Mouse (Mus musculus): Measurements from ENCODE around the gene Ifnar1.
"Not testable (repeated sequence)": the region's sequence is repeated elsewhere in the genome, so short reads cannot be mapped to it uniquely, and the experiment has no call there.

Gene Ifnar1

DNA sequence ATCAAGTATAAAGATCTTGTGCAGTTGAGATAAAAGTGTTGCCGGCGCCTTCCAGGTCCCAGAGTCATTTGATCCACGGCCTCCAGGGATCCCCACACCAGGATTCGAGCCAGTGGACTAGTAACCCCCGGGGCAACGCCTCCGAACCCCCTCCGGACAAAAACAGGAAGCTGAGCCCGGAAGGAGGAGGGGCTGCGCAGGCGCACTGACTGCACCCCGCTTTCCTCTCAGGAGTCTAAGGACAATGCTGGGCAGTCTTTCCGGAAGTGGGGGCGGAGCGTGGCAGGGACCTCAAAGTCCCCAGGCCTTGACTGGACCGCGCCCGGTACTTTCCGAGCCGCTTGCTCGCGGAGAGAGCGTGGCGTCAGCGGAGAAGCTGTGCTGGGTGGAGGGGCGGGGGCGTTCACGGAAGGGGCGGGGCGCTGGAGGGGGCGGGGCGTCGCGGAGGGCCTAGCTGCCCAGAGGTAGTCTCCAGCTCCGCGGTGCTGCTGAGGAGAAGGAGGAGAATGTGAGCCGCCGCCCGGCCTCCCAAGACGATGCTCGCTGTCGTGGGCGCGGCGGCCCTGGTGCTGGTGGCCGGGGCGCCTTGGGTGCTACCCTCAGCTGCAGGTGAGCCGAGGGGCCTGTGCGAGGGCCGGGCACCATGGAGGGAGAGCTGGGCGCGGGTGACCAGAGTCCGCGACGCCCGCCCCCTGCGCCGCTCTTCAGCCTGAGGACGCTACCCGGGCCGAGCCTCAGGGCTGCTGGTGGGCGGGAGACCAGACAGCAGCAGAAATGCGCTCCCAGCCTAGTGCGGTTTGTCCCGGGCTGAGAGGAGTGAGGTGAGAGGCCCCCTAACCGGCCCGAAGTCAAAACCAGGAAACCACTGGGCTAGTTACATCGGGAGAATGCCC, at the start of gene Ifnar1:
Gene Ifnar1 (plus strand): TSS at position 431 of the 893 bp plus-strand sequence.
- peak; percentile 99 for DNase-seq (ENCODE audit: low read depth, low spot score)

DNA sequence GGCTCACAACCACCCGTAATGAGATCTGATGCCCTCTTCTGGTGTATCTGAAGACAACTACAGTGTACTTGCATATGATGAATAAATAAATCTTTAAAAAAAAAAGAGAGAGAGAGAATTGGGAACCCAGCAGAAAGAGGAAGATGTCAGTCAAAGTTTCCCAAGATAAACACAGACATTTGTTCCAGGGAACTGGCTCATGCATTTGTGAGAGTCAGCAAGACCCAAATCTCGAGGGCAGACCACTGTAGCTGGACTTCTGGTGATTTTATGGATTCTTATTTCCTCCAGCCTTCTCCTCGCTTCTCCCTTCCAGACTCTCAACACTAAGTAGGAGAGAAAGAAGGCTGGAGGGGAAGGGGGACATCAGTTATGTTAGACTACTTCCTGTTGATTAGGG, 47.0 kb upstream of the Ifnar1 start:
- no peak for DNase-seq (ENCODE audit: low read depth, low spot score)

DNA sequence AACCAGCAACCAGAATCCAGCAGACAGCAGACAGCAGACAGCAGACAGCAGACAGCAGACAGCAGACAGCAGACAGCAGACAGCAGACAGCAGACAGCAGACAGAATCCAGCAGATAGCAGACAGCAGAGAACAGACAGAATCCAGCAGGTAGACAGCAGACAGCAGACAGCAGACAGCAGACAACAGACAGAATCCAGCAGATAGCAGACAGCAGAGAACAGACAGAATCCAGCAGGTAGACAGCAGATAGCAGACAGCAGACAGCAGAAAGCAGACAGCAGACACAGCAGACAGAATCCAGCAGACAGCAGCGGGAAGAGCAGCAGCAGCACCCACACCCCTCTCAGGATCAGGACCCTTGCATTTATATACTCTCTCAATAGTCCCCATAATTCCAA, 46.4 kb upstream of the Ifnar1 start:
- DNase-seq (ENCODE audit: low read depth, low spot score): not testable (repeated sequence)

DNA sequence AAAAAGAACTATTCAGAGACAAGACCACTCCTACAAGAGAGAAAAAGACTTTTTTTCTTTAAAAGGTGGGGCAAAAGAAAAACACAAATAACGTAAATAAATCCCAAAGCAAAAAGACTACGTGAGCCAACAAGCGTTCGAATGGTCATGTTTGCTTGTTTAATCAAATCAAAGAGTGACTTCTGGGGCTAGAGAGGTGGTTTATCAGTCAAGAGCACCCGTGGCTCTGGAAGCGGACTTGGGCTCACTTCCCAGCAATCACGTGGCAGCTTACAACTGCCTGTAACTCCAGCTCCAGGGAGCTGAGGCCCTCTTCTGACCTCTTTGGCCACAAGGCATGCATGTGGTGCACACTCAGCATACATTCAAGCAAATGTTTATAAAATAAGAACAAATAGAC, 43.7 kb upstream of the Ifnar1 start:
- DNase-seq (ENCODE audit: low read depth, low spot score): no peak

DNA sequence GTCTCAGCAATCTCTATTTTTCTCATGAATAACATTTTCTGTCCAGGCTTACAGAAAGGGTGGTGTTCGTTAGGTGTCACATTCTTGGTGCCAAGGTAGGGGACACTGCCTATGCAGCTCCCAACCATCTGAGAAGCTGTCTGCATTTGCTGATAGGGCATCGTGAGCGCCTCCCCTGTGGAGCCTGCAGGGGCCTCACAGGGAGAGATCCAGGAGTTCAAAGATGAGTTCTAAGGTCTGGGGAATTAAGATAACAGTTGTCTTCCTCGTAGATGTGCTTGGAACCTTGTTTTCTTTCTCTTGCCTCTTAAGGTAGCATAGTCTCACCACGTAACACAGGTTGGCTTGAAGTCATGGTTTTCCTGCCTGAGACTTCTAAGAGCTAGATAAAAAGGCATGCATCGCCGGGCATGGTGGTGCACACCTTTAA, 43.2 kb upstream of the Ifnar1 start:
- DNase-seq (ENCODE audit: low read depth, low spot score): no peak

DNA sequence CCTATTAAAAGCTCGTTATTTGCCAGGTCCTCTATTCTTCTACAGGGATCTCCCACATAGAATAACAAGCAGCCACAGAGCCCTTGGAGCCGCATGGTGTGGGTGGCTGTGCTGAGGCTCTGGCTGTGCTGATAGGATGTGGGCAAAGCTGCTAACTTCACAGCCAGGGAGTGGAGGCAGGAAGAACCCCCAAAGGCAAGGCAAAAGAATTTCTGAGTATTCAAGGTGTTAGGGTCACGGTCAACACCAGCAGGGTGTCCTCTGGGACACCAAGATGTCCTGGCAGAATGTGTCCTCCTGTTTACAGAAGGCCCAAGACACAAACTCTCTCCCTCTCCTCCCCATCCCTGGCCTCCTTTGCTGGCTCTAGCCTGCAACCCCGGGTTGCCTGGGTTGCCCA, 42.6 kb upstream of the Ifnar1 start:
- DNase-seq (ENCODE audit: low read depth, low spot score): no peak

DNA sequence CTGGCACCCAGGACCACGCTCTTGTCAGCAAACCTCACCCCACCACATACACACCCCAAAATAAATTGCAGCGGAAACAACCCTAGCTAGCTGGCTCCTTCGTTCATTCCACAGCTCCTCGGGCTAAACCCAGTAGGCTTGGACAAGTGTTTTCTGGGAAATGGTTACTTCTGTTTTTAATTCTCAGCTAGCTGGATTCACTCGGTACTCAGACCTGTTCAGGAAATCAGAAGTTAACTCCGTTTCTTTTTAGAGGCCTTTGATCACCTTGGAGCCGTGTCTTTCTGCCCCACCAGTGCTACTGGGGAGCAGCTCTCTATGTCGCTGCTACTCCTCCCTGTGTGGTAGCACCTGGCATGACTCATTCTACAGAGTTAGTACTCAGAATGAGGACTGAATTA, 41.8 kb upstream of the Ifnar1 start:
- no peak for DNase-seq (ENCODE audit: low read depth, low spot score)

DNA sequence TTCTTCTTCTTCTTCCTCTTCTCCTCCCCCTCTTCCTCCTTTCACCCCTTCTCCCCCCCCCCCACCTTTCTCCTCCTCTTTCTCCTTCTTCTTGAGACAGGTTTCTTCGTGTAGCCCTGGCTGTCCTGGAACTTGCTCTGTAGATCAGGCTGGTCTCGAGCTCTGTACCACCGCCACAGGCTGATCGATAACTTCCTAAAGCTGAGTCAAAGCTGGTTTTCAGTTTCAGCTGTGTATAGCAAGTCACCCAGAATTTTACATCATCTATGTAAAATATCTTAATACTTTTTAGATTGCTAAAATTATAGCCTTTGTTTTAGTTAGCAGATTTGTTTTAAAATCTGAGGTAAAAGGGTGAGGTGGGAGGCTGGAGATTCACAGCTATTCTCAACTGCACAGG, 40.2 kb upstream of the Ifnar1 start:
- DNase-seq (ENCODE audit: low read depth, low spot score): no peak

DNA sequence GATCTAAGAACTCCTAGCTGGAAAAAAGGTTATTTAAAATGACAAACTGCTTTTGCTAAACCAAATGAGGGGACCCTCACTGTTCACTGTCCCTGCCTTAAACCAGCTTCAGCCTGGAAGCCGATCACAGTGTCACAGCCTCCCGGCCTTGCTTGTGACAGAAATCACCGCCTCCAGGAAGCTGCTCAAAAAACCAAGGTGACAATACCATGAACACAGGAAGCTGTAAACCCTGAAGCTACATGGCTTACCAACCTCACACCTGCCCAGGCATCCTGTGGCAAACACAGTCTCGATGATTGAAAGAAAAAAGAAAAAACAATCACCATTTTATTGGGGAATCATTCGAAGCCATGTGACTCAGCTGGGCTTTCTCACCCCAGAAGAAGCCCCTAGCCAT, 39.5 kb upstream of the Ifnar1 start:
- DNase-seq (ENCODE audit: low read depth, low spot score): no peak

DNA sequence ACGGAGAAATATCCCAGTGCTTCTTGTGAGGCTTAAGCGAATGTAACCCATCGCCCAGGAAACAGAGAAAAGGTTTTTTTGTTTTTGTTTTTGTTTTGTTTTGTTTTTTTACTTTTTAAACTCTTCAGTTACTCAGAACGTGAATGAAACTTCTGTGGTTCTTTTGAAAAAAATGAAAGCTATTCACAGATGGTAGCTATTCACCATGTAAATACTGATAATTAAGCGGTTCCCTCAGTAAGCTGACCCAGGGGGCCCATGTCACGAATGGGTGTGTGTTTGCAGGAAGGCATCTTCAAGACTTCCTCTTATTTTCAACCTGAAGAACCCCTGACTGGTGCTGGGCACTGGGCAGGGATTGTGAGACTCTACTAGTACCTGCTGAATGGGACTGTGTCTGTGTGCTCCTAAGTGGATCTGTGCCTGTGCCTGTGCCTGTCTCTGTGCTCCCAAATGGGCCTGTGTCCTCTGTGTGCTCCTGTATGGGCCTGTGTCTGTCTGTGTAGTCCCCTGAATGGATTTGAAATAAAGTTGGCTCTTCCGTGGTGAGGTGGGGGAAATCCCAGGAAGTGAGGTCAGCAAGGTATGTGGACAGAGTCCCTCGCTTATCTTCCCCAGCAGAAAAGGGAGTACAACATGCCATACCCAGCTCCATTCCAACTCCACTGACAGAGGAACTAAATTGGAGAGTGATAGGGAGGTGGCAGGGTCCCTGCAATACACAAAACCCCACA, 38.1 kb upstream of the Ifnar1 start:
- no peak for DNase-seq (ENCODE audit: low read depth, low spot score)

DNA sequence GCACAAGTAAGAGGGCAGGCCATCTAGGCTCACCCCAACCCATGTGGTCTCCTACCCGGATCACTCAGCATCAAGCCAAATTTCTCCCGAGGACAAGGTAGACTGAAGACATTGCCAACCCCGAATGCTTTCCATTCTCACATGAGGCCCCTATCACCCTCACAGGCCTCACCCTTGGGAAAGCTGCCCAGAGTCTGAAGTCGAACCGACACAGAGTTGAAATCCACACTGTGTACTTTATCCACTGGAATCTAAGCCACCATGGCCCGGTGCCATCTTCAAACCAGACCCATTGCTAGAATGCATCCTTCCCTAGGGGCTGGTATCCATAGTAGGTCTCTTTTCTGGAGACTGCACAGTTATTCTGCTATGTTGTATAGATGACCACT, 37.5 kb upstream of the Ifnar1 start:
- no peak for DNase-seq (ENCODE audit: low read depth, low spot score)

DNA sequence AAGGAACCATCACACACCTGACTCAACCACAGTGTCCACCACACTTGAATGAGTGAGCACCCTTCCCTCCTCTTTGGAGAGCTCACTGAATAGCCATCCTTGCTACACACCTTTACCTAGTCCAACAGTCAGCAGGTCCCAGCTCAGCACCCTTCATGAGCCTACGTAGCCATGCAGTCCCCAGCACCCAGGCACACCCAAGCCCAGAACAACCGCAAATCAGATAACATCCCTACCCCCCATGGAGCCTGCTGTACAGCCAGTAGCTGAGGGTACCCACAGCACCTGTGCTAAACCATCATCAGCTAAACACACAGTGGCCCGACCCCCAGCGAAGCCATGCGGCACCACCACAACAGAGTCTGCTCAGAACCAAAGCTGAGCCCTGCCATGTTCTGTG, 37.0 kb upstream of the Ifnar1 start:
- DNase-seq (ENCODE audit: low read depth, low spot score): no peak

DNA sequence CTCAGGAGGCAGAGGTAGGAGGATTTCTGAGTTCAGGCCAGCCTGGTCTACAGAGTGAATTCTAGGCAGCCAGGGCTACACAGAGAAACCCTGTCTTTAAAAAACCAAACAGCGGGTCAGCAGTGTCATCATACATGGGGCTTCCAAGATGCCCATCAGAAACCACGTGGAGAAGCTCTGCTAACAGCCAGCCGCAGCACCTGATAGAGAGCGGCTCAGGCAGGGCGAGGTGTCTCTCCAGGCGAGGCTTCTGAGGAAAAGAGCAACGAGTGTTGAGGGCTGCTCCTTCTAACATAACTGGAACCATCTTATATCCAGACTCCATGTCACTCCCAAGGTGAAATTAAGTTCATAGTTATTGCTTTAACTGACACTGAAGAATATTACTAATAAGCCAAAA, 36.1 kb upstream of the Ifnar1 start:
- DNase-seq (ENCODE audit: low read depth, low spot score): no peak

DNA sequence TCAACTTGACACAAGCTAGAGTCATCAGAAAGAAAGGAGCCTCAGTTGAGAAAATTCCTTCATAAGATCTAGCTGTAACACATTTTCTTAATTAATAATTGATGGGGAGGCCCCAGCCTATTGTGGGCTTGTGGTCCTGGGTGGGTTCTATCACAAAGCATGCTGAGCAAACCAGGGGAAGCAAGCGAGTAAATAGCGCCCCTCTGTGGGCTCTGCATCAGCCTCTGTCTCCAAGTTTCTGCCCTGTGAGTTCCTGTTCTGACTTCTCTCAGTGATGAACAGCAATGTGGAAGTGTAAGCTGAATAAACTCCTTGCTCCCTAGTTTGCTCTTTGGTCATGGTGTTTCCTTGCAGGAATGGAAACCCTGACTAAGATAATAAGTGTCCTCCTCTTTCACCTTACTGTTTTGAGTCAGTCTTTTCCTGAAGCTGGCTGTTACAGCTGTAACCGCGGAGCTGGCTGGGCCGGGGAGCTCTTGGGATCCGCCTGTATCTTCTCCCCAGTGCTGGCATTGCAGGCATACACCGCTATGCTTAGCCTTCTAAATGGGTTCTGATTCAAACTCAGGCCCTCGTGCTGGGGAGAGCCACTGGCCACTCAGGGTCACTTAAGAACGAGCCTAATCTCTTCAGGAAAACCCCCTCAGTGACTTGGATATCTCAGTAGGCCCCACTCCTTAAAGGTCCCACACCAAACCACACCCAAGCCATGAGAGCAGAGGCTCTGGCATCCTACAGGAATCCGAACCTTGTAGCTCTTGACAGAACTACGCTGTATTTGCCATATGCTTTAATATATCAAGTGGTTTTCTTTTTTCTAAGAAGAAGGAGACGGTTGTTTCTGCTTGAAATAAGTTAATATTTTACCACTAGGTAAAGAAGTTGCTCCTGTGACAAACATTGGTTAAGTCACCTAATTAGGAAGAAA, 34.6 kb upstream of the Ifnar1 start:
- no peak for DNase-seq (ENCODE audit: low read depth, low spot score)

DNA sequence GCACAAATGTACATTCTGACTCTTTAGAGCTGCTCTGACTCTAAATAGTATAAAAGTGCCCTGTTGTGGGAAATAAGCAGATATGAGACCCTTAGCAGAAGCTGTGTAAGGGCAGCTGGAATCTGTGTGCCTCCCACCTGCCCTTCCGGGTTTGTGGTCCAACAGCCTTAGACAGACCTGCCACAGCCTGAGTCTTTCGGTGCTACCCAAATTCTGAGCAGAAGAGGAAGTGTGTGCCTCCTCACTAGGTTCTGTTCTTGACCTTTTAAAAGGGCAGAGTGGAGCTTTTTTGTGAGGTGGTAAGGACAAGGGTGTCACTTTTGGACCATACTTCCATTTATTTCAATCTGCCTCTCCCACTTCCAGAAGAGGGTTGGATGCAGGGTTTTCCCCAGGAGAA, 33.1 kb upstream of the Ifnar1 start:
- DNase-seq (ENCODE audit: low read depth, low spot score): no peak

DNA sequence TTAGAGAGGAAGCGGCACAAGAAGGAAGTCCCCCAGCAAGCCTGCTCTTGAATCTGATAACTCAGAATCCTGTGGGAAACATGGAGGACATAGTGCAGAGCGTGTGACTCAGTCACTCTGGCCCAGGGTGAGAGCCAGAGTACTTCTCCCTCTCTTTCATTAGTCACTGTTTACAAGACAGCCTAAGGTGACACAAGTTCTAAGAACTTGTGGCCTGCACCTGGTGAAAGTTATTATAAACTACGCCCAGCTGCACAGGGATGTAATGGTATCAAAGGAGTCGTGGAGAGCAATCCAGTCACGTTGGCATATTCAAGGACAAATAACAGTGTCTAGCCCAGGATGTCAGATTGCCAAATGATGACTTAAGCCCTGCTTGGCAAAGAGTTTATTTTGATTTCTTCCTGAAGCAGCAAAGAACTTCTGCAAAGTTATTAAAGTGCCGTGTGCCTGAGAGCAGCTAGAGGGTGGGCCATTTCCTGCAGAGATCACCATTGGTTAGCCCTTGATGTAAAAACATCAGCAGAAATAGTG, 32.6 kb upstream of the Ifnar1 start:
- no peak for DNase-seq (ENCODE audit: low read depth, low spot score)

DNA sequence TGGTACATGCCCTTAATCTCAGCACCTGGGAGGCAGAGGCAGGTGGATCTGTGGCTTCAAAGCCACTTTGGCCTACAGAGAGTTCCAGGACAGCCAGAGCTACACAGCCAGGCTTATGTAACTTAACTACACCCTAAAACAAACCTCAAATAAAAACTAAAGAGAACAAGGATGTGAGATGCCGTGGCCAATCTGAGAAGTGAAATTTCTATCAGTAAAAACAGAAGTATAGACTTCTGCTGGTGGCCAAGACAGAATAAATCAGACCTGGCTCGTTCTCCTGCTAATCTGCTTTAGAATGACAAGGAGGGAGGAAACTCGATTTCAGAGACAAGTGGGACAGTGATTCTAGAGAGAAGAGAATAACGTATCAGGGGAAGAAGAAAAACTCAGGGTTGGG, 29.2 kb upstream of the Ifnar1 start:
- DNase-seq (ENCODE audit: low read depth, low spot score): no peak

DNA sequence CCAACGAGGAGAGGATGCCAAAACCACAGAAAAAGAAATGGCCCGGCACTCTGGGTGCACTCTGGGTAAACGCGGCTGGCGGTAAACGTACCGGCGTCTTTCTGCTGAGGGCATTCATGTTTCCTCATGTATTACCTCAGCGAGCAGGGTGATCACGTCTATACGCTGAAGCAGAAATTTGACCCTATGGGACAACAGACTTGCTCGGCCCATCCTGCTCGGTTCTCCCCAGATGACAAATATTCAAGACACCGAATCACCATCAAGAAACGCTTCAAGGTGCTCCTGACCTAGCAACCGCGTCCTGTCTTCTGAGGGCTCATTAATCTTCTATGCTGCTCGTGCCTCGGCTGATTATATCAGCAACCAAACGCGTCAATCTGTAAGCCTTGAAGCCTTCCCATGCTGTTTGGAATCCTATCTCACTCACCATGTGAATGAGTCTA, 26.7 kb upstream of the Ifnar1 start:
- DNase-seq (ENCODE audit: low read depth, low spot score): no peak

DNA sequence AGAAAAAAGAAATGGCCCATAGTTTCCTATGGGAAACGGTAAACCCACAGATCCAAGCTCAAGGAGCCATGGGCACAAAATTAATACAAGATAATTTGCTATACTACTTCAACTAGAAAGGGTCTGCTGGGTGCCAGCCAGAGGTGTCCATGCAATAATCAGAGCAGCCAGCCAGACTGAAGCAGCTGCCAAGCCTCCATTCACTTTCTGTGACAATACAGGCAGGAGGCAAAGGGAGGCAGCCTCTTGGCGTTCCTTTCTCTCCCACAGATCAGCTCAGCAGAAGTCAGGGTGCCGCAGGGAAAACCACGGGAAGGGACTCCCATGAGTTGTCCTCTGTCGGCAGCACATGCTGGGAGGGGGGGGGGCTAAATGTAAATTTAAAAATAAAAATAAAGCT, 26.1 kb upstream of the Ifnar1 start:
- no peak for DNase-seq (ENCODE audit: low read depth, low spot score)

DNA sequence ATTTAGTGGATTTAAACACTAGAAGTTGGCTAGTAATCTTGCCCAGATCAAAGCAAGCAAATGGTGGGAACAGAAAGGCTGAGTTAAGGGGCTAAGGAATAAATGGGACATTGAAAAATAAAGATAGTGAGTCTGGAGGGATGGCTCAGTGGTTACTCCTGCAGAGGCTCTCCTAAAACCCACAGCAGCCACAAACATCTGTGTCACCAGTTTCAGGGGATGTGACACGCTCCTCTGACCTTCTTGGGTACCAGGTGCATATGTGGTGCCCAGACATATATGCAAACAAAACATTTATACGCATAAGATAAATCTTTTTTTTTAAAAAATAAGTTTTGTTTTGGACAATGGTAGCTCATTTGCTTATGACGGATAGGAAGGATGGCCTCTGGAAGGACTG, 25.6 kb upstream of the Ifnar1 start:
- DNase-seq (ENCODE audit: low read depth, low spot score): no peak

DNA sequence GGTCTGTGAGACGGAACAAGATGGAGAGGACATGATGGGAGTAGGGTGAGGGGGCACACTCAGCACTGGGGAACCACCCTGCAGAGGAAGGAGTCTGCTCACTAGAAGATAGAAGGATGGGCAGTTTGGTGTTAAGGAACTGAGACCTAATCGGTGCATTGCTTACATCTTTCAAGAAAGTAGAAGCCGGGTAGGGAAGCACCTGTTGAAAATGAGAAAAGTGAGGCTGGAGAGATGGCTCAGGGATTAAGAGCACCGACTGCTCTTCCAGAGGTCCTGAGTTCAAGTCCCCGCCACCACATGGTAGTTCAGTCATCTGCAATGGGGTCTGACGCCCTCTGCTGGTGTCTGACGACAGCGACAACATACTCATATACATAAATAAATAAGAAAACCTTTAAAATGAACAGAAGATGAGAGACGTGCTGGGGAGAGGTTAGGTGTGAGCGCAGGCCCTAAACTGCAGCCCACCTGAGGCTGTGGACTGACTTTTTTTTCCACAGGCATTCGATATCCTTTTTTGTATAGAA, 25.1 kb upstream of the Ifnar1 start:
- DNase-seq (ENCODE audit: low read depth, low spot score): no peak
